Mouse (Mus musculus) kidney, adult 2 months (tissue): Measurements from ENCODE around the gene Nt5m. TPM values are rescaled to one million over a fixed set of nuclear protein-coding genes. Genes with fewer than 3 reads are reported as not detected.

Source experiments
- DNase-seq: peaks from one replicate; pipeline ENCODE4 v3.0.0; 2021
- H3K27ac ChIP-seq: fragments of 200-500 bp; 2 replicates; pipeline ENCODE4 v1.5.1; 2012; ENCODE audit warnings: low read depth, low read length, control low read depth, inconsistent platforms; ENCODE audit not compliant: insufficient read depth
- H3K27me3 ChIP-seq: fragments of 200-500 bp; replicated peaks from 2 replicates; pipeline ENCODE4 v1.6.1; 2012; ENCODE audit warnings: mild to moderate bottlenecking, moderate library complexity, low read length, inconsistent platforms; ENCODE audit not compliant: control insufficient read depth, insufficient read depth
- H3K36me3 ChIP-seq: fragments of 200-500 bp; 2 replicates; pipeline ENCODE4 v1.6.1; 2012; ENCODE audit warnings: mild to moderate bottlenecking, moderate library complexity, low read length, inconsistent platforms; ENCODE audit not compliant: control insufficient read depth, insufficient read depth
- H3K4me1 ChIP-seq: fragments of 200-500 bp; 2 replicates; pipeline ENCODE4 v1.6.1; 2011; ENCODE audit warnings: low read length; ENCODE audit not compliant: control insufficient read depth, insufficient read depth
- H3K4me3 ChIP-seq: fragments of 200-500 bp; 2 replicates; pipeline ENCODE4 v1.5.1; 2011; ENCODE audit warnings: mild to moderate bottlenecking, low read depth, low read length, control low read depth; ENCODE audit not compliant: insufficient read depth
- CTCF ChIP-seq: fragments of 200-500 bp; conservative IDR thresholded peaks from 2 replicates; pipeline ENCODE4 v1.5.1; 2011; ENCODE audit warnings: low read depth, mild to moderate bottlenecking, control low read depth, low read length, moderate library complexity, mixed read lengths; ENCODE audit not compliant: insufficient read depth, insufficient read length
- POLR2A ChIP-seq: fragments of 200-500 bp; IDR thresholded peaks from one replicate; pipeline ENCODE4 v1.6.1; 2011; ENCODE audit warnings: low read depth, low read length, control low read depth
- WGBS: fragments of 180-500 bp; shearing (Covaris S2); methylation state at CpG from one replicate; pipeline ENCODE4 v1.1.7; 2018; 5-methylcytosine and 5-hydroxymethylcytosine counted together
- polyA plus RNA-seq: library from polyadenylated mRNA; depleted of rRNA; stranded (reverse); fragments of >200 nt; gene quantifications from 2 replicates; pipeline ENCODE4 v1.2.3, GENCODE M21; 2012

Nt5m gene
- polyA plus RNA-seq, 1 experiment: 39.3 TPM

- no peak for DNase-seq
- no peaks in the 10 kb centered on the region for H3K36me3 ChIP-seq
- no peak overlapping the region for H3K4me3 ChIP-seq
- no peak overlapping the region for H3K27ac ChIP-seq
- 89% methylated on average over 8 of the region's 8 CpGs for WGBS
- H3K4me1 ChIP-seq: no peaks in the 10 kb centered on the region
- no peaks in the 10 kb centered on the region for H3K27me3 ChIP-seq
- TF ChIP-seq CTCF: no peak
- no peak for TF ChIP-seq POLR2A
Measured at GRCm38 (mm10) chr11:59872124-59872523, 32.9 kb downstream of the Nt5m start.

DNA sequence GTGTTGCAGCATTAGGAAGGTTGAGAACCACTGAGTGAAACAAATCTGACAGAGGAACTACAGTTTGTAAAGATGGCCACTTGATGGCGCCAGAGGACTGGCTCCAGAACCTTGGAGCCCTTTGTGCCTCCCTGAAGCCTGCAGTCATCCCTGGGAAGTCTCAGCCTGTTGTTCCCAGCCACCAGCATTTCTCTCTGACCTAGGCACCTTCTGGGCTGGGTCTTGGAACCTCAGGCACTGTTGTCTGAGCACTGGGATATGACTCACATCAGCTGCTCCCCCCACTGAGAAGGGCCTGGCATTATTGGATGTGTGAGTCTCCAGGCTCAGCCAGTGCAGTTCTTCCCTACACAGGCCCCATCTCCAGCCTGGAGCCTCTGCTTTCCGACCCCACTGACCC, 40.8 kb downstream of the Nt5m start:
- H3K36me3 ChIP-seq: no peaks in the 10 kb centered on the region
- WGBS: 21% methylated on average over 2 of the region's 2 CpGs
- H3K27me3 ChIP-seq: no peaks in the 10 kb centered on the region
- H3K4me1 ChIP-seq: no peaks in the 10 kb centered on the region
- peak; percentile 76 for DNase-seq
- no peak overlapping the region for H3K27ac ChIP-seq
- no peak overlapping the region for H3K4me3 ChIP-seq
- no peak for TF ChIP-seq POLR2A
- TF ChIP-seq CTCF: peak; percentile 93

DNA sequence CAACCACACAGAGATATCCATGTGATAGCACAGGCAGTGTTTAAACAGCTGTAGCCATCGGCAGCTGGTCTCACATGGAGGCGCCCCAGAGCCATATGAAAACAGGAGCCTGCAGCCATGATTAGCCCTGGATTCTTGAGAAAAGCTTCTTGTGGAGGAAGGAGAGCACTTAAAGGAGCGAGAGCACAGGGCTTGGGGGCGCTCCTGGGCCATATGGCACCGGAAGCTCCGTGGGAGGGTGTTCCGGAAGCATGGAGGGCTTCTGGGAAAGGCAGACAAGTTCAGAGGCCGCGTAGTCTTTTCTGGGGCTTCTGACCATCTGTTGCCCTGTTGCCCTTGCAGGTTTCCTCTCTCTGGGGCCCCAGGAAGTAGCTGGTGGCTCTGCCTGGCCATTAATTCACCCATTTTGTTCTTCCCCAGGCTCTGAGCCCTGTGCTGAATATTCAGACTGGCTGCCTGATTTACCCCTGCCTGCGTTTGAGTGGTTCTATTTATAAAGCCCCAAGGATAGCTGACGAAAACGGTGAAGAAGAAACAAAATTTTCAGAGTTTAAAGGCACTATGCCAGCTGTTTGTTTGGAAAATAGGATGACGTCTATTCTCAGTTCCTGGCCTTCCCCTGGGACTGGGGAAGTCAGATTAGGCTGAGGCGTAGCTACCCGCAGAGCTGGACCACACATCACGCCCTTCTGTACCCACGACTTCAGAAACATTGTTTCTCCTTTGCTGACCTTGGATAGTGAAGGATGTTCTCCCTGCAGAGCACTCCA, 46.2 kb downstream of the Nt5m start:
- H3K4me1 ChIP-seq: no peaks in the 10 kb centered on the region; the same call in 1 of the 2 replicates
- no peaks in the 10 kb centered on the region for H3K36me3 ChIP-seq
- H3K4me3 ChIP-seq: no peak overlapping the region
- DNase-seq: peak; percentile 46
- H3K27me3 ChIP-seq: no peaks in the 10 kb centered on the region
- TF ChIP-seq POLR2A (no peak), CTCF (no peak)
- H3K27ac ChIP-seq: peak overlapping the region; percentile 61
- WGBS: 50% methylated on average over 17 of the region's 17 CpGs

GRCm38 (mm10) chr11:59886952-59887351, 47.7 kb downstream of the Nt5m start:
- H3K4me3 ChIP-seq: no peak overlapping the region
- 70% methylated on average over 1 of the region's 1 CpGs for WGBS
- no peaks in the 10 kb centered on the region for H3K27me3 ChIP-seq
- H3K27ac ChIP-seq: no peak overlapping the region
- no peaks in the 10 kb centered on the region for H3K36me3 ChIP-seq
- no peak for TF ChIP-seq POLR2A
- no peaks in the 10 kb centered on the region; the same call in 1 of the 2 replicates for H3K4me1 ChIP-seq
- DNase-seq: no peak

GRCm38 (mm10) chr11:59888151-59888550, 48.9 kb downstream of the Nt5m start:
- WGBS: 76% methylated on average over 5 of the region's 5 CpGs
- no peaks in the 10 kb centered on the region for H3K36me3 ChIP-seq
- no peak for TF ChIP-seq CTCF
- no peak for TF ChIP-seq POLR2A
- H3K27me3 ChIP-seq: no peaks in the 10 kb centered on the region
- no peak for DNase-seq
- no peak overlapping the region for H3K27ac ChIP-seq
- H3K4me3 ChIP-seq: no peak overlapping the region
- H3K4me1 ChIP-seq: no peaks in the 10 kb centered on the region; the same call in 1 of the 2 replicates

DNA sequence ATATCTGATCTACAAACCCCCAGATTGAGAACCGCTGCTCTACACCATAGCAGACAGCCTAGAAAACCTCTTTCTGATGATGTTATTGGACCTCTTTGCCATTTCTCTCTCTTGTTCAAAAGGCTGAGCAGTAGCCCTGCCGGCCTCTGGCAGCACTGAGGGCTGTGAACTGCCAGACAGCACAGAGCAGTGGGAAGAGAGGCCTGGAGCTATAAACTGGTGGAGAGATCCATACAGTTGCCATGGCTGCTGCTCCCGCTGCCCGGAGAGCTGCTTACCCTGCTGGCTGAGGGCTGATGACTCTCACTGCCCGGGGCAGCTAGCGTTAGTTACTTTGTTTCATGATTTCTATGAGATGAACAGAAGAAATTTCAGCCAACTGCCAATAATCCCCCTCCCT, 52.6 kb downstream of the Nt5m start:
- H3K4me1 ChIP-seq: no peaks in the 10 kb centered on the region
- WGBS: 64% methylated on average over 6 of the region's 6 CpGs

GRCm38 (mm10) chr11:59893153-59893788, 54.0 kb downstream of the Nt5m start:
- H3K27ac ChIP-seq: no peak overlapping the region
- no peak for DNase-seq
- H3K4me3 ChIP-seq: no peak overlapping the region
- 69% methylated on average over 10 of the region's 10 CpGs for WGBS
- no peaks in the 10 kb centered on the region for H3K36me3 ChIP-seq
- no peak for TF ChIP-seq POLR2A
- TF ChIP-seq CTCF: no peak
- no peaks in the 10 kb centered on the region for H3K27me3 ChIP-seq
- no peaks in the 10 kb centered on the region for H3K4me1 ChIP-seq

More for the DNA sequence above, 52.6 kb downstream of the Nt5m start:
- no peak for TF ChIP-seq POLR2A
- TF ChIP-seq CTCF: no peak
- Histone ChIP-seq H3K36me3 (no peaks in the 10 kb centered on the region), H3K27me3 (no peaks in the 10 kb centered on the region), H3K27ac (no peak overlapping the region), H3K4me3 (no peak overlapping the region)
- DNase-seq: no peak
